Mouse (Mus musculus) kidney, adult 11 months (tissue): ENCODE data around the gene 1700123O20Rik.

Experiments
- DNase-seq: peaks from one replicate; pipeline ENCODE4 v3.0.0; 2022

1700123O20Rik gene

GRCm38 (mm10) chr14:54727565-54727964 lies 41.5 kb downstream of the 1700123O20Rik start:
- no peak for DNase-seq

GRCm38 (mm10) chr14:54728823-54729653 lies 43.0 kb downstream of the 1700123O20Rik start:
- DNase-seq, result no peak

- DNase-seq, result no peak
Measured at GRCm38 (mm10) chr14:54730305-54730704, 44.3 kb downstream of the 1700123O20Rik start.

- DNase-seq, result no peak
Measured at GRCm38 (mm10) chr14:54732206-54732605, 46.2 kb downstream of the 1700123O20Rik start.

- DNase-seq, result no peak
Measured at GRCm38 (mm10) chr14:54734004-54734403, 48.0 kb downstream of the 1700123O20Rik start.

GRCm38 (mm10) chr14:54735221-54735620 lies 49.2 kb downstream of the 1700123O20Rik start:
- DNase-seq, result no peak

- DNase-seq, result no peak
Measured at GRCm38 (mm10) chr14:54736555-54737552, 50.8 kb downstream of the 1700123O20Rik start.

GRCm38 (mm10) chr14:54737634-54738033 lies 51.6 kb downstream of the 1700123O20Rik start:
- peak; percentile 30 for DNase-seq
